Mouse (Mus musculus) liver (tissue): Measurements from ENCODE around the gene Gm45213.
A peak's percentile ranks its signal among the peaks of the same experiment; 100 is the strongest.
"Not testable (repeated sequence)": the region's sequence is repeated elsewhere in the genome, so short reads cannot be mapped to it uniquely, and the experiment has no call there.

Source experiments
- DNase-seq: peaks from one replicate; pipeline ENCODE4 v3.0.0-alpha.2; 2020; ENCODE audit warnings: mixed read lengths

Gene Gm45213

DNA sequence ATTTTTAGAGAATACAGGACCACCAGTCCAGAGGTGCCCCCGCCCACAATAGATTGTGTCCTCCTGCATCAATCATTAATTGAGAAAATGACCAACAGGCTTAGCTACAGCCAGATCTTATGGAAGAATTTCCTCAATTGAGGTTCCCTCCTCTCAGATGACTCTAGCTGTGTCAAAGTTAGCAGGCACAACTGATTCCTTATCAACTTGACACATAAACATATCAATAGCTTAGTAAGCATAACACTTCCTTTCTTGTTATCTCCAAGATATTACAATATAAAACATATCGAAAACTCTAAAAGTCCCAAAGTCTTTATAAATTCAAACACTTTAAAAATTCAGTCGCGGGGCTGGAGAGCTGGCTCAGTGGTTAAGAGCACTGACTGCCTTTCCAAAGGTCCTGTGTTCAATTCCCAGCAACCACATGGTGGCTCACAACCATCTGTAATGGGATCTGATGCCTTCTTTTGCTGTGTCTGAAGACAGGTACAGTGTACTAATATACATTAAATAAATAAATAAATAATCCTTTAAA is 10.6 kb downstream of the Gm45213 start:
- no peak for DNase-seq

DNA sequence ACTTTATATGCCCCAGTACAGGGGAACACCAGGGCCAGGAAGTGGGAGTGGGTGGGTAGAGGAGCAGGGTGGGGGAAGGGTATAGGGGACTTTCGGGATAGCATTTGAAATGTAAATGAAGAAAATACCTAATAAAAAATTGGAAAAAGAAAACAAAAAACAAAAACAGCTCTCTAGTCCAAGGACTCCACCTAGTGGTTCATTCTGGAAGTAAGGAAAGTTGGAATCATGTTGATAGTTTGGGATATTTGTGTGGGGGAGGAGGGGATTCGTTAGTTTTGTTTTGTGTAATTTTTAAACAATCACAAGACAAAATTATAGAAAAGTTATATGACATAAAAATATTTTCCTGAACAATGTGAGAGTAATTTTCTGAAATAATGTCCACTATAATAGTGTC is 12.0 kb downstream of the Gm45213 start:
- DNase-seq: not testable (repeated sequence)

DNA sequence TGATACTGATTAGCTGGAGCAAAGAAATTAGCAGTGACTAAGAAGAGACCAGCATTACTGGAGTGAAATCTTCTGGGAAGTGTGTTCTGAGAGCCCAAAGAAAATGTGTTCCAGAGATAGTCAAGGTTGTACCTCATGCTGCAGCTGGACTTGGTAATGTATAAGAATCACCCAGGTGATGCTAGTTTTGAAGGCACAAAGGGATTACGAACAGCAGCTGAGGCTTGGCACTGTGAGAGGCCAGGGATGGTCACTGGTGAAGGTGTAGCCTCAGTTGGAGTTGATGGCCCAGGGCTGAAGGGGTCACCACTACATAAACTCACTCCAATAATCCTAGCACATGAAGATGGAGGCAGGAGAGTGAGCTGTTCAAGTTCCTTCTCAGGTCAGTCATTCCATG is 15.3 kb downstream of the Gm45213 start, which contains the start of gene Snrpa1:
Gene Snrpa1, plus strand, starts transcription at position 301 of the 400 bp plus-strand sequence.
- DNase-seq: no peak

DNA sequence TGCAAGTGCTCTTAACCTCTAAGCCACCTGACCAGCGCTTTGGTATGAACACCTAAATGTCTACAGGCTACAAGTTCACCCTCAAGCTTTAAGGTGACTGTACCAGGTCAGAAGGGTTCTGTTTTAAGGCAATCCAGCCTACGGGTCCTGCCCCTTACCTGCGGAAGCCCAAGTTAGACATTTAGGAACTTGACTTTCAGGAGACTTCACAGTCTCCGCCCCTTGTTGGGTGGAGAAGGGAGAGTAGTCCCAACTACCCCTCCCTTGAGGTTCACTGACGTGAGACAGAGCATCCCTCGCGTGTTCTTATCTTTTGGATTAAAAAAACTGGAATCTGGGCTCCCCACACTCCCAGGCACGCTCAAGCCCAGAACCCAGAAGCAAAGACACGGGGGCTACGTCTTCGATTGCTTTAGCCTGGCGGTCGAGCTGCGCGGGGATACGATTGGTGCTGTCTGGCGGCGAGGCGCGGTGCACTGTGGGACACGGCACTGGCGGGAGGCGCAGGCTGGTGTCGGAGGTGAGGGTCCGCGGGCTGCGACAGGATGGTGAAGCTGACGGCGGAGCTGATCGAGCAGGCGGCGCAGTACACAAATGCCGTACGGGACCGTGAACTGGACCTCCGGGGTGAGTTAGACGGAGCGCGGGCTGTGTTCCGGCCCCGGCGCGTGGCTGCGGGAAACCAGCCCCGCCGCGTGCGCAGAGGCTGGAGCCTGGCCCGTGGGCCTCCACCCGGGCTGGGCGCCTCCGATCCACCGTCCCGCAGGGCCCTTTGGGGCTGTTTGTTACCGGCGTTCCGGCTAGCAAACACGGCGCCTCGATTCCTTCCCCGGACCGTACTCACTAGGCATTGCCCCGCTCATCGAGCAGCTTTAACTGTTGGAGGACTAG is 16.9 kb downstream of the Gm45213 start:
- DNase-seq: peak; percentile 88

DNA sequence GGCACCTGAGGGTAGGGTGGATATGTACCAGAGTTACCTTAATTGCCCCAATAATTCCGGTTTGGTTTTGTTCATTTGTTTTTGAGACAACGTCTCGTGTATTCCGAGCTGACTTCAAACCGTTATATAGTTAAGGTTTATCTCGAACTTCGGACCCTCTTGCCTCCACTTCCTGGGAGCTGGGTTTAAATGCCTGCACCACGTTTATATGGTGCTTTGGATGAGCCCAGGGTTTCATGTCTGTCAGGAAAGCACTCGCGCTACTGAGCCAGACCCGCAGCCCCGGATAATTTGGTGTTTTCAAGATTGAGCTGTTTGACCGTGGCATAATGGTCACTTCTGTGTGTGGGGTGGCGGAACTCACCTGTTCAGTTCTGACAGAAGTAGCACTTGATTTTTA is 17.7 kb downstream of the Gm45213 start:
- no peak for DNase-seq

DNA sequence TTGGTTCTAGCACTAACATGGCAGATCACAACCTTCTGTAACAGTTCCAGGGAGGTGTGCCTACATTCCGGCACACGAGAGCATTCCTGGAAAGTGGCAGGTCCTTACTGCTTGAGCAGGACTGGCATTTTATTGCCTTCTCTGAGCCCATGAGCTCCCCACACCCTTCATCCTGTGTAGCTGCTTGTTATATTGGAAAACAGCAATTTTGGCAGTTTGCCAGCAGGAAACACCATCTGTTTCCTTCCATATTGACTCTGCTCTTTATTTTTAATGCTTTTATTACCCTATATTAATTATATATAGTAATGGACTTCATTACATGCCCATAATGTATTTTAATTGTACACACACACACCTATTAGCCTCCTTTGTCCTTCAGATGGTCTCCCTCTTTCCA is 33.0 kb downstream of the Gm45213 start:
- no peak for DNase-seq

DNA sequence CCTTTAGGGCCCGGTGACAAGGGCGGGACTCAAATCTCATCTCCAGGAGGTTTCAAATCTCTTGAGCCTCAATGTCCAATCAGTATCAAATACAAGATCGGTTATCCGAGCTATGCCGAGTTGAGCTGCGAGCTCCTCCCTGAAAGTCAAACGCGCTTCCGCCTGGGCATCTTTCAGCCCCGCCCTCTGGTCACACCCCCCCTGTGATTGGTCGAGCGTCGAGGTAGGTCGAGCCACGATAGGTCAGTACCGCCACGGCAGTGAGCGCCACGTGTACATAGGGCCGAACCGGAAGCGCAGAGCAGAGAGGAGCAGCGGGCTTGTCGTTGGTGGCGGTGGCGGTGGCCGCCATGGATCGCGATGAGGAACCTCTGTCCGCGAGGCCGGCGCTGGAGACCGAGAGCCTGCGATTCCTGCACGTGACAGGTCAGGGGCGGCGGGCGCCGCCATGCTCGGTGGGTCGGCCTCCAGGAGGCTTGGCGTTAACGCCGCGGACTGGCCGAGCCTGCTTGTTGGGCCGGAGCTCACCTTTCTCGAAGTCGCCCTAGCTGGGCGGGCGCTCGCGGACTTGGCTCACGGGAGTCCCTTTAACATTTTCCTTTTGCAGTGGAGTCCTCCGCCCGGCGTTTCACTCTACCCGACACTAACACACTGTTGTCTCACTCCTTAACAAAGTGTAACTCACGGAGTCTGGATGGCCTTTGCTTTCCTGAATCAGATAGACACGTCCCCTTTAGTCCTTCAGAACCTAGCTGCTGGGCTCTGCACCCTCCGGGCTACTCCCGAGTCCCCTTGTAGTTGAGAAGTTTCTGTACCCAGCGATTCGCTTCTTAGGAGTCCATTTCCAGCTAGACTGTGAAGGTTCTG is 36.2 kb downstream of the Gm45213 start, which contains the start of gene Selenos:
Gene Selenos, plus strand, starts transcription at position 286 of the 867 bp plus-strand sequence.
- DNase-seq: peak; percentile 96

DNA sequence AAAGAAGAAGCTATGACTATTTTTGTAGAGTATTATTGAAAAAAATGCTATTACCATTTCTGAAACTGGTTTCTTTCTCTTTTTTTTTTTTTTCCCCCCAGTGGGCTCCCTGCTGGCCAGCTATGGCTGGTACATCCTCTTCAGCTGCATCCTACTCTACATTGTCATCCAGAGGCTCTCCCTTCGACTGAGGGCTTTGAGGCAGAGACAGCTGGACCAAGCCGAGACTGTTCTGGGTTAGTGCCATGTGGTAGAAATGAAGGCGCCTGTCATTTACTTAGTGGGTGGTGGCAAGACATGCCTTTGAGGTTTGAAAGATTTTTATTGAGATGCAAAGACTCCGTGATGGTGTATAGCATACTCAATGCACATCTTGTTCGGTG is 36.8 kb downstream of the Gm45213 start:
- DNase-seq: no peak

DNA sequence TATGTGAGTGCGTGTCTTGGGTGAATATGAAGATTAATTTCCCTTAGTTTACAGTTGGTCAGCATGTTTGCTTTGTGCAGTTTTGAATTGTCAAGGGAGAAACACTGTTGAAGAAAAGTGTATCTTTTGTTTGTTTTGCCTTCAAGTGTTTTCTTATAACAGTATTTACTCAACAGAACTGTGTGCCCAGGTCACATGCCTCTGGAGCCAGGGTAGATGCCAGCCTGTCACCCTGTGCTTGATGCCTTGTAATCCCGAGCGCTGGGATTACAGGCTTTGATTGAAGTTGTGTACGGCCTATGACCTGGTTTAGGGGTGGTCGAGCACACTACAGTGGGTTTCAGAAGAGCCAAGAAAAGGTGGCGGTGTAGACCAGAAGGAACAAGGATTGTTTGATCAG is 40.4 kb downstream of the Gm45213 start:
- no peak for DNase-seq

DNA sequence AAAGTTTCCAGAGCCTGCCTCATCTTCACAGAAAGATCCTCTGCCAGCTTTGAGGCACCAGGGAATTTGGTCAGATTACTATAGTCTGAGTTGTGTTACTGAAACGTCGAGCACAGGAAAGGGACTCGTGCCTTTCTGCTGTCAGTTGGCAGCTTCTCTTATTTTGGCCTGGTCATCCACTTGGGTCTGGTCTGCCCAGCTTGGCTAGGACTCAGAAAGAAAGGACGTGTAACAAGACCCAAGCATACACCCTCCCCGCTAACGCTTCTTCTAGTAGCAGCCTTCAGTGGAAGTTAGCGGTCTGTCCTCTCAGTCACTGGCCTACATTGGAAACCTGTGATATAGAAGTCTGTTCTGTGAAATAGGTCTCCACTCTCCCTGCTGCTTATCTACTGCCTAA is 41.1 kb downstream of the Gm45213 start:
- DNase-seq: no peak

DNA sequence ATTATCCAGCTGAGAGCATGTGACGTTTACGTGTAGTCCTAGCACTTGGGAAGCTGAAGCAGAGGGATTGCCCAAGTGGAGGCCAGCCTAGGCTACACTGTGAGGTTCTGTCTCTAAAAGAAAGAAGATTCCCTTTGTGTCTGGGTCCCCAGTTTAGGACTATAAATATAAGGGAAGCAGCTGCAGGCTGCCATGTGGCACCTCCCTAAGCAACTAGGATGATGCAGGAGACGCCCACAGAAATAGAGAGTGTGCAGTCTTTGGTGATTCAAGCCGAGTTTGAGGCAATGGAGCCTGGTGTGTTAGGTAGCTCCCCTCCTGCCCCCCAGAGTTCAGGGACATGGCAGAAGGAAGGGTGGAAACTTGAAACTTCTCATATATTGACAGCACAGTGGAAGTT is 44.2 kb downstream of the Gm45213 start:
- no peak for DNase-seq

DNA sequence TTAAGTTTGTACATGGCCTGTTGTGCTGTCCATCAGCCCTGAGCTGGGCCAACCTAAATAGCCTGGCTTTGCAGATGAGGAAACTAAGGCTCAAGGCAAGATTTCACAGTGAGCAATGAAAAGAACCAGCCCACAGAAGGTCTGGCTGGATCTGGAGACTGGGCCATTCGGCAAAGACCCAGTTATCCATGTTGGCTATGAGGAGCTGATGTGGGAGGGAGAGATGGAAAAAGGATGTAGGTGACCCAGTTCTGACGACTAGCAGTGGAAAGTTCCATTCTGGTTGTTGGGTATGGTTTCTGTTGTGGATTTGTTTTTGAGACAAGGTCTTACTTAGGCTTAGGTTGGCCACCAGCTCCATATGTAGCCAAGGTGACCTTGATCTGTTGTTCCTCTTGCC is 44.7 kb downstream of the Gm45213 start:
- no peak for DNase-seq

DNA sequence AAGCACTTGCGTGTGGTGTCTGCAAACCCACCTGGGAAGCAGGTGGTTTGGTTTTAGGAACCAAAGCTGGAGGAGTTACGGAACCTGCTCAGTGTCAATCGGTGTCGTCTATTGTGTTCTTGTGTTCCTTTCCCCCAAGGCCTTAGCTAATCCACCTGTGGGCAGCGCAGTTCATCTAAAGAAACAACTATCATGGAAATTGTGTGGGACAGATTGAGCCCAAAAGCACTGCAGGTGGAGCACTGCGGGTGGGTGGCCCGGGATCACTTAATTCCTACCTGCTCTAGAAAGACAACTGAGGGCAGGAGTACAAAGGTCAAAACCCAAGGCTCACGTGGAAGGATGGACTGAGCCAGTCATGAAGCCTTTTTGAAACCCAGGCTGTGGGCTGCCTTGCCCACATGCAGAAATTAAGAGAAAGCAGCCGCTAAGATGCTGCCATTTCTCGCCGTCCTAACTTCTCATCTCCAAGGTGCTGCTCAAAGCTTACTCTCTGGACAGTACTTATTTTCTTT is 47.3 kb downstream of the Gm45213 start:
- no peak for DNase-seq

DNA sequence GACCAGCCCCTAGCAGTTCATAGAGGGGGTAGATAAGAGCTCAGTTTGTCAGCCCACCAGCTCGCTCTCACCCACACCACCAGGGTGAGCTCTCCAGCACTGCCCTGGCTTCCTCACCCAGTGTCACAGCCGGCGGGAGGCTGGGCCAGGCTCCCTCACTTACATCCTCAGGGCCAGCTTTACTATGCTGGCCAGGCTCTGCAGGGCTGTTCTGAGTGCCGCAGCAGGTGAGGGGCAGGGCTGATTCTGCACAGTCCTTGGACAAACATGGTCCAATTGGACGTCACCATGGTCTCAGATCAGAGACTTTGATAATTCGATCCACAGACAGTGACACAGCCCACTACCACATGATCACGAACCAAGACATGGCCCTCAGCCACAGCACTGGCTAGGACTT is 48.2 kb downstream of the Gm45213 start:
- no peak for DNase-seq

DNA sequence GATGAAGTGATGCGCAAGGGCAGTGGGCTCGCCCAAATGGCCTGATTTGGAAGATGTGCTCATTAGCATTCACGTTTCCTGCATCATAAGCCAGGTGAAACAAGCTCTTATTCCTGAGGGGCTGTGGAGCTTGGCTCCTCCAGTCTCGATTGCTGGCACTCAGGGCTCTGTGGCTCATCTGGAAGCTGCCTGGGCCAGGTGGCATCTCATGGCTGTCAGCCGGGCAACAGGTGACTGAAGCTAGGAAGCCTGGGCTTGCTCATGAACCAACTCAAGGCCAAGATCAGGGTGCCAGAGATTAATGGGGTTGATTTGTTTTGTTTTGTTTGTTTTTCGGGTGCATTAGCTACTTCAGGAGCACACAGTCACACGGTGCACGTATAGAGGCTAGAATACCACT is 49.3 kb downstream of the Gm45213 start:
- no peak for DNase-seq

DNA sequence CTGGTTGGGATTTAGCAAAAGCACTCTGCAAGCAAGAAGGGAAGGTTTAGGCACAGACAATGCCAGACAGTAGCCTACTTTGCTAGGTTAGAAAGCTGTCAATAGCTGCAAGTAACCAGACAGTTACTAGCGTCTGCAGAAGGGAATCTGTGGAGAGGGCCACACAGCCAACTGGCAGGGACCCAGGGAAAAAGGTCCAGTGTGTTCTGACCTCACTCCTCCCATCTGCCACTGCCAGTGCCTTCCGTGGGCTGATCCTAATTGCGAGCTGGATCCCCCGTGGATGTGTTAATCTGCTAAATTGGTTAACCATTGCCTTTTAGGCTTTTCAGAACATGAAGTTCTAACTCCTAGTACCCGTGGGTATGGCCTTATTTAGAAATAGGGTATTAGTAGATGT is 50.7 kb downstream of the Gm45213 start:
- no peak for DNase-seq

DNA sequence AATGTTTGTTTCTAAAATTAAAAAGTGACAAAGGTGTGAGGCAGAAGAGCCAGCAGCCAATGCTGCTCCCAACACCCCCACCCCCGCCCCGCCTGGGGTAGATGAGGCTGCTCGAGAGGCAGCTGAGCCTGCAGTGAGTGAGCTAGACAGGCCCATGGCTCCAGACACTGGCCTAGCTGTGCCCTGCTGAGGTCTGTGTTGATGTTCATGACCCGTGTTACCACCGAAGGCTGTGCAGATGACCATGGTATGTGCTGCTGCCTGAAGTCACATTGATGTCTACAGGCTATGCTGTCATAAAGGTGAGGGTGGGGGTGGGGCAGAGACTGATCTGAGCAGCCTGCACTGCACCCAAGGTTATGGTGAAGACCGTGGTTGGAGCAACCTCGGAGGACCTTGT is 55.4 kb downstream of the Gm45213 start:
- no peak for DNase-seq

DNA sequence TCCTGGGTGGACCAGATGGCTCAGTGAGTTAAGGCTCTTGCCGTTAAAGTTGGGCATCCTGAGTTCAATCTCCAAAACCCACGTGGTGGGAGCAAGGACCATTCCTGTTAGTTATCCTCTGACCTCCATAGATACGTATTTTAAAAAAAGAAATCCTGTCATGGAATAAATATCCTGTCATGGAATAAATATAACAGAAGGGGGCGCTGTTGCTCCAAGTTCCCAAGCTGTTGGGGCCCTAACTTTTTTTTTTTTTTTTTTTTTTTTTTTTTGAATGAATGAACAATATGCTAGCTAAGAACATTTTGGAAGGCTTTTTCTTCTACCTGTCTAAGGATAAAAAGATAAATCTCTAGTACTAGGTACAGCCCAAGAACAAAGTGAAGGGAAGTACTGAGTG is 58.5 kb downstream of the Gm45213 start:
- DNase-seq: no peak

DNA sequence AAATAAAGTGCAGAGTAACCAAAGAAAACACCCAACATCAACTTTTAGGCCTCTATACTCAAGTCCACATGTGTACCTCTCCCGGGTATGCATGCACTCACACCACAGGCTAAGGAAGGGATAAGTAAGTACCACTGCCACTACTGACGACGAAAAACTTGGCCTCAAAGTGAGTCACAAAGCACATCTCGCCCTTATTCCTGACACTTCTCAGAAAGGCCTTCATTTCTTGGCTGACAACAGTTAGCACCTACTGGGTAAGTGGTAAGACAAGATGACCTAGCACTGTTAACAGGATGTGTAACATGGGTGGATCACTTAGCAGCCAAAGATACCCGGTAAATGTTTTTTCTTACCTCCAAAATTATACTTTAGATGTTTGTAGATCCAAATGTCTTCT is 61.1 kb downstream of the Gm45213 start:
- DNase-seq: no peak

DNA sequence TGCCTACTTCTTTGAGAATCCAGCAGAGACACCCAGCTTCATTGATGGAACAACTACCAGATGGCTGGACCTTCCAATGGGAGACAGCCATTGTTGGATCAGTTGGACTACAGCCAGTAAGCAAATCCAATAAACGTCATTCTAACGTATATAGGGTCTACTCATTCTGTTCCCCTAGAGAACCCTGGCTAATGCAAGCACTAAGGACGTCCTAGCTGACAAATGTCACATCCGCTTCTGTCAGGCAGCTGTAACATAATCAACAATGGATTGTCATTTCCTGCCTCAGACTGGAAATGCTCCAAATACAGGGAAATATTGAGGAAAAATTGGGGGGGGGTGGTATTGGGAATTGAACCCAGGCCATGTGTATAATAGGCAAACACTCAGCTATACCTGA is 62.4 kb downstream of the Gm45213 start:
- DNase-seq: no peak

DNA sequence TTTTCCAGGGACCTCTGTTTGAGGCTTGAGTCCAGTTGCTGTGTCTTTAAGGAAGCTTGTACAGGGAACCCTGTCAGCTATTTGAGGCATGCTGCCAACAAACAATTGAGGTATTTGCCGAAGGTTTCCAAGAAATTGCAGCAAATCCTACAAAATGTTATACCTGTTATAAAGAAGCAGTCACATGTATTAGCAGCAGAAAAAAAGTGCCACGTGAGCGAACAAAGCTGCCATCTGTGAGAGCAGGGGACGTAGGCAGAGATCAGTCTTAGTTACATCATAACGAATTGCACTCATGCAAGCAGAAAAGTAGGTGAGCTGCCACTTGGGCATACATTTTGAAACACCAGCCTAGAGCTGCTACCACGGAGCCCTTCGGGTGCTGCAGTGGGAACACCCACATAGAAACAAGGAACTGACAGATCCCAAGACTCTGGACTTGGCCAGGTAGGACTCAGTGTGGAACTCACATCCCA is 63.2 kb downstream of the Gm45213 start:
- no peak for DNase-seq

DNA sequence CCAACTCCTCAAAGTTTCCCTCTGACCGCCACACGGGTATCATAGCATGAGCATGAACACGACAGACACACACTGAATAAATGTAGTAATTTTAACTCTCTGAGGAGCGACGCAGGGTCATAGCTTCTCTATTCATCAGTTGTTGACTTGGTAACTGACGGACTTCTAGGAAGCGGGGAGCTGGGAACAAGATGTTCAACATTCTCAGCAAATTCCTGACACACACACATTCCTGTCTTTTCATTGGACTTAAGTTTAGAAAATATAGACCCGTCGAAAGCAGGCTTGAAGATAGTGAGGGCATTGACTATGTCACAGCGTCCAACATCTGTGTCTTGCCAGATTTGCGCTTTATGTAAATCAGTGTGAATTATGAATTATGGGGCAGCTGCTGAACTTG is 63.8 kb downstream of the Gm45213 start:
- no peak for DNase-seq

DNA sequence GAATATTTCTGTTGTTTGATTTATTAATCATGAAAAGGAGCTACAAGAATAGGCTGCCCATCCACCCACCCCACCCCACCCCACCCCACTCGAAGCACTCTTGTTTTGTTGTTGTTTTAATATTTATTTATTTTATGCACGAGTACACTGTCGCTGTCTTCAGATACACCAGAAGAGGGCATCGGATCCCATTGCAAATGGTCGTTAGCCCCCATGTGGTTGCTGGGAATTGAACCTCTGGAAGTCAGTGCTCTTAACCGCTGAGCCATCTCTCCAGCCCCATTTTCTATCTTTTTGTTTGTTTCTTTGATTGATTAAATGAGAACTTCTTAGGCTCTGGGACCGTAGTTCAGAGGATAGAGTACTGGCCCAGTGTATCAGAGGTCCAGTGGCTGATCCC is 64.5 kb downstream of the Gm45213 start:
- DNase-seq: peak; percentile 43
